Mouse (Mus musculus) kidney, adult 2 months (tissue): ENCODE measurements around the gene Snai1. TPM values are rescaled to one million over a fixed set of nuclear protein-coding genes. Genes with fewer than 3 reads are reported as not detected.

Experiments
- DNase-seq: peaks from one replicate; pipeline ENCODE4 v3.0.0; 2021
- H3K27ac ChIP-seq: fragments of 200-500 bp; 2 replicates; pipeline ENCODE4 v1.5.1; 2012; ENCODE audit warnings: low read depth, low read length, control low read depth, inconsistent platforms; ENCODE audit not compliant: insufficient read depth
- H3K27me3 ChIP-seq: fragments of 200-500 bp; replicated peaks from 2 replicates; pipeline ENCODE4 v1.6.1; 2012; ENCODE audit warnings: mild to moderate bottlenecking, moderate library complexity, low read length, inconsistent platforms; ENCODE audit not compliant: control insufficient read depth, insufficient read depth
- H3K36me3 ChIP-seq: fragments of 200-500 bp; 2 replicates; pipeline ENCODE4 v1.6.1; 2012; ENCODE audit warnings: mild to moderate bottlenecking, moderate library complexity, low read length, inconsistent platforms; ENCODE audit not compliant: control insufficient read depth, insufficient read depth
- H3K4me1 ChIP-seq: fragments of 200-500 bp; 2 replicates; pipeline ENCODE4 v1.6.1; 2011; ENCODE audit warnings: low read length; ENCODE audit not compliant: control insufficient read depth, insufficient read depth
- H3K4me3 ChIP-seq: fragments of 200-500 bp; 2 replicates; pipeline ENCODE4 v1.5.1; 2011; ENCODE audit warnings: mild to moderate bottlenecking, low read depth, low read length, control low read depth; ENCODE audit not compliant: insufficient read depth
- CTCF ChIP-seq: fragments of 200-500 bp; conservative IDR thresholded peaks from 2 replicates; pipeline ENCODE4 v1.5.1; 2011; ENCODE audit warnings: low read depth, mild to moderate bottlenecking, control low read depth, low read length, moderate library complexity, mixed read lengths; ENCODE audit not compliant: insufficient read depth, insufficient read length
- POLR2A ChIP-seq: fragments of 200-500 bp; IDR thresholded peaks from one replicate; pipeline ENCODE4 v1.6.1; 2011; ENCODE audit warnings: low read depth, low read length, control low read depth
- WGBS: fragments of 180-500 bp; shearing (Covaris S2); methylation state at CpG from one replicate; pipeline ENCODE4 v1.1.7; 2018; 5-methylcytosine and 5-hydroxymethylcytosine counted together
- polyA plus RNA-seq: library from polyadenylated mRNA; depleted of rRNA; stranded (reverse); fragments of >200 nt; gene quantifications from 2 replicates; pipeline ENCODE4 v1.2.3, GENCODE M21; 2012

Gene Snai1
- polyA plus RNA-seq, 1 experiment = 10.4 TPM

- DNase-seq = no peak
- Histone ChIP-seq H3K27ac (no peak overlapping the region), H3K36me3 (no peaks in the 10 kb centered on the region), H3K27me3 (no peaks in the 10 kb centered on the region), H3K4me3 (no peak overlapping the region), H3K4me1 (no peaks in the 10 kb centered on the region)
- TF ChIP-seq POLR2A (no peak), CTCF (no peak)
- WGBS = 79% methylated on average over 7 of the region's 7 CpGs
Measured at GRCm38 (mm10) chr2:167575581-167575980, 37.6 kb downstream of the Snai1 start.

GRCm38 (mm10) chr2:167576121-167576620 lies 38.2 kb downstream of the Snai1 start:
- no peak overlapping the region for H3K27ac ChIP-seq
- no peaks in the 10 kb centered on the region for H3K36me3 ChIP-seq
- H3K4me1 ChIP-seq = no peaks in the 10 kb centered on the region
- no peaks in the 10 kb centered on the region for H3K27me3 ChIP-seq
- 67% methylated on average over 8 of the region's 8 CpGs for WGBS
- TF ChIP-seq CTCF (no peak), POLR2A (no peak)
- no peak overlapping the region for H3K4me3 ChIP-seq
- no peak for DNase-seq

GRCm38 (mm10) chr2:167577186-167577785 lies 39.3 kb downstream of the Snai1 start:
- H3K4me3 ChIP-seq = no peak overlapping the region
- H3K4me1 ChIP-seq = no peaks in the 10 kb centered on the region
- 54% methylated on average over 9 of the region's 9 CpGs for WGBS
- no peaks in the 10 kb centered on the region for H3K36me3 ChIP-seq
- H3K27ac ChIP-seq = peak overlapping the region; percentile 65
- DNase-seq = peak; percentile 55
- TF ChIP-seq POLR2A = no peak
- TF ChIP-seq CTCF = no peak
- no peaks in the 10 kb centered on the region for H3K27me3 ChIP-seq

GRCm38 (mm10) chr2:167578521-167578920 lies 40.5 kb downstream of the Snai1 start:
- H3K4me1 ChIP-seq = no peaks in the 10 kb centered on the region
- TF ChIP-seq POLR2A (no peak), CTCF (no peak)
- no peak overlapping the region for H3K4me3 ChIP-seq
- DNase-seq = peak; percentile 32
- H3K36me3 ChIP-seq = no peaks in the 10 kb centered on the region
- no peaks in the 10 kb centered on the region for H3K27me3 ChIP-seq
- WGBS = 74% methylated on average over 5 of the region's 5 CpGs
- no peak overlapping the region for H3K27ac ChIP-seq

- Histone ChIP-seq H3K36me3 (no peaks in the 10 kb centered on the region), H3K4me3 (no peak overlapping the region), H3K27ac (no peak overlapping the region), H3K27me3 (no peaks in the 10 kb centered on the region), H3K4me1 (no peaks in the 10 kb centered on the region)
- TF ChIP-seq POLR2A = no peak
- no peak for TF ChIP-seq CTCF
- WGBS = 40% methylated on average over 10 of the region's 10 CpGs
- no peak for DNase-seq
Measured at GRCm38 (mm10) chr2:167583161-167583952, 45.4 kb downstream of the Snai1 start.

GRCm38 (mm10) chr2:167585273-167585672 lies 47.3 kb downstream of the Snai1 start:
- WGBS = 82% methylated on average over 2 of the region's 2 CpGs
- Histone ChIP-seq H3K4me1 (no peaks in the 10 kb centered on the region), H3K4me3 (no peak overlapping the region), H3K27me3 (no peaks in the 10 kb centered on the region), H3K27ac (0 out of 2 replicates have a peak overlapping the region, but pooled peaks have one; percentile 9), H3K36me3 (no peaks in the 10 kb centered on the region)
- DNase-seq = no peak
- TF ChIP-seq CTCF = no peak
- no peak for TF ChIP-seq POLR2A

- Histone ChIP-seq H3K27me3 (no peaks in the 10 kb centered on the region), H3K4me3 (no peak overlapping the region), H3K27ac (peak overlapping the region; percentile 75), H3K4me1 (no peaks in the 10 kb centered on the region), H3K36me3 (no peaks in the 10 kb centered on the region)
- TF ChIP-seq POLR2A (no peak), CTCF (no peak)
- WGBS = 40% methylated on average over 8 of the region's 8 CpGs
- peak; percentile 78 for DNase-seq
Measured at GRCm38 (mm10) chr2:167586041-167586440, 48.0 kb downstream of the Snai1 start.
